Comparison of ENCODE assay signal across 8 mouse cellular contexts in the genomic region with DNA sequence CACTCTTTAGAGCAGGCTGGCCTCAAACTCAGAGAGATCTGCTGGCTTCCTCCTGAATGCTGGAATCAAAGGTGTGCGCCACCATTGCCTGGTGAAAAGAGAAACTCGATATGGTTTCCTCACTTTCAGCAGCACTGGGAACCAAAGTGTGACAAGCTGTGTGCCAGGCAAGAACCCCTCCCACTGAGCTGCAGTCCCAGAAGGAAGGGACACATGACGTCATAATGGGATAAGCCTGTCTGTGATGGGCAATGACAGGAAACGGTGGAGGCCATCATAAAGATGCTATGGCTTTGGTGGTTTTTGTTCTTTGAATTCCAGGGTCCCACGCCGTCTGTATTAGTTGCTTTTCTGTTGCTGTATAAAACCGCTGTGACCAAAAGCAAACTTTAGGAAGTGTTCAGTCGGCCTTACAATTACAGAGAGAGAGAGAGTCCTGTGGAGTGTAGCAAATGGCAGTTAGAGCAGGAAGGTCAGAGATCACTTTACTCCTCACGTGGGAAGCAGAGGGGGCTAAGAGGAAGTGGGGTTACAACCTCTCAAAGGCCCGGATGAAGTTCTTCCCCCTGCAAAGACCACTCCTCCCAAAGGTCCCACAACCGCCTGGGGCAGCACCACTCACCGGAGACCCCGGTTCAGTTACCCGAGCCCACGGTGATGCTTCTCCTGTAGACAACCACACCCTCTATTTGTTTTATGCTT. TPM values are rescaled to one million over a fixed set of nuclear protein-coding genes. Genes with fewer than 3 reads are reported as not detected.
DNase-seq lines count a peak whose midpoint lies in the region; ATAC-seq lines count a peak whose summit lies in the region.

No protein-coding gene starts in this region.

- H3K9ac ChIP-seq in kidney, embryonic 16.5 days (replicated peaks; ENCODE audit: low read length): no peak overlapping the region
- H3K9ac ChIP-seq in embryonic facial prominence, embryonic 12.5 days: no peak overlapping the region
- peak overlapping the region; percentile 4; the same call in 1 of the 2 replicates for H3K9ac ChIP-seq in liver, embryonic 12.5 days
- no peak overlapping the region for H3K9ac ChIP-seq in hindbrain, embryonic 14.5 days
- no peak overlapping the region for H3K9ac ChIP-seq in forebrain, embryonic 13.5 days

- peak overlapping the region; percentile 52 for H3K27ac ChIP-seq in kidney, embryonic 16.5 days (ENCODE audit: low read length)
- 0 out of 2 replicates have a peak overlapping the region, but pooled peaks have one; percentile 1 for H3K27ac ChIP-seq in embryonic facial prominence, embryonic 12.5 days
- peak overlapping the region; percentile 56 for H3K27ac ChIP-seq in liver, embryonic 12.5 days
- H3K27ac ChIP-seq in hindbrain, embryonic 14.5 days: no peak overlapping the region
- no peak overlapping the region for H3K27ac ChIP-seq in forebrain, embryonic 13.5 days
- H3K27ac ChIP-seq in hindbrain, embryonic 10.5 days: no peak overlapping the region

- H3K4me3 ChIP-seq in kidney, embryonic 16.5 days (ENCODE audit: low read length): no peak overlapping the region
- no peak overlapping the region for H3K4me3 ChIP-seq in embryonic facial prominence, embryonic 12.5 days
- no peak overlapping the region for H3K4me3 ChIP-seq in liver, embryonic 12.5 days
- H3K4me3 ChIP-seq in hindbrain, embryonic 14.5 days (replicated peaks; ENCODE audit: low read length): no peak overlapping the region
- no peak overlapping the region for H3K4me3 ChIP-seq in forebrain, embryonic 13.5 days
- no peak overlapping the region for H3K4me3 ChIP-seq in hindbrain, embryonic 10.5 days

- 25% methylated on average over 15 of the region's 15 CpGs for WGBS in kidney, embryonic 16.5 days
- 36% methylated on average over 15 of the region's 15 CpGs for WGBS in embryonic facial prominence, embryonic 12.5 days
- WGBS in liver, embryonic 12.5 days (ENCODE audit: insufficient replicate concordance): 18% methylated on average over 15 of the region's 15 CpGs
- WGBS in hindbrain, embryonic 14.5 days: 62% methylated on average over 15 of the region's 15 CpGs
- WGBS in forebrain, embryonic 13.5 days: 76% methylated on average over 15 of the region's 15 CpGs
- 58% methylated on average over 15 of the region's 15 CpGs for WGBS in hindbrain, embryonic 10.5 days

- H3K4me1 ChIP-seq in kidney, embryonic 16.5 days (ENCODE audit: insufficient read depth, low read length): peaks cover 9% of the 10 kb centered on the region
- no peaks in the 10 kb centered on the region for H3K4me1 ChIP-seq in embryonic facial prominence, embryonic 12.5 days
- H3K4me1 ChIP-seq in liver, embryonic 12.5 days: peaks cover 30% of the 10 kb centered on the region
- H3K4me1 ChIP-seq in hindbrain, embryonic 14.5 days (replicated peaks; ENCODE audit: control insufficient read depth, insufficient read depth, low read length): no peaks in the 10 kb centered on the region
- H3K4me1 ChIP-seq in forebrain, embryonic 13.5 days: no peaks in the 10 kb centered on the region
- H3K4me1 ChIP-seq in hindbrain, embryonic 10.5 days (replicated peaks): peaks cover 8% of the 10 kb centered on the region

- H3K36me3 ChIP-seq in kidney, embryonic 16.5 days (ENCODE audit: insufficient read depth, low read length): no peaks in the 10 kb centered on the region
- H3K36me3 ChIP-seq in embryonic facial prominence, embryonic 12.5 days: no peaks in the 10 kb centered on the region
- H3K36me3 ChIP-seq in liver, embryonic 12.5 days: no peaks in the 10 kb centered on the region
- H3K36me3 ChIP-seq in splenic B cell, adult 2 months (ENCODE audit: control insufficient read depth, insufficient read depth, low read length, poor library complexity, severe bottlenecking): no peaks in the 10 kb centered on the region
- H3K36me3 ChIP-seq in hindbrain, embryonic 14.5 days (replicated peaks; ENCODE audit: control insufficient read depth, insufficient read depth): no peaks in the 10 kb centered on the region
- H3K36me3 ChIP-seq in forebrain, embryonic 13.5 days (ENCODE audit: poor library complexity, severe bottlenecking): no peaks in the 10 kb centered on the region
- no peaks in the 10 kb centered on the region for H3K36me3 ChIP-seq in hindbrain, embryonic 10.5 days

- peak overlapping the region; percentile 36 for H3K4me2 ChIP-seq in kidney, embryonic 16.5 days (replicated peaks; ENCODE audit: low read depth, low read length)
- no peak overlapping the region for H3K4me2 ChIP-seq in embryonic facial prominence, embryonic 12.5 days (replicated peaks)
- H3K4me2 ChIP-seq in liver, embryonic 12.5 days: peak overlapping the region; percentile 40
- no peak overlapping the region for H3K4me2 ChIP-seq in hindbrain, embryonic 14.5 days (replicated peaks)
- no peak overlapping the region for H3K4me2 ChIP-seq in forebrain, embryonic 13.5 days

- DNase-seq in kidney, adult 18-20 months: no peak
- DNase-seq in splenic B cell, adult 2 months (ENCODE audit: low read depth, low spot score): peak; percentile 32
- DNase-seq in hindbrain, embryonic 14.5 days (ENCODE audit: low spot score): no peak
- no peak for DNase-seq in hindbrain, embryonic 10.5 days (ENCODE audit: low spot score)

- no peak for ATAC-seq in kidney, embryonic 16.5 days (ENCODE audit: low FRiP score, low TSS enrichment)
- no peak for ATAC-seq in embryonic facial prominence, embryonic 12.5 days (ENCODE audit: insufficient number of reproducible peaks, insufficient read depth, low FRiP score, low TSS enrichment)
- peak; percentile 44; the same call in 1 of the 2 replicates for ATAC-seq in liver, embryonic 12.5 days
- no peak for ATAC-seq in hindbrain, embryonic 14.5 days (ENCODE audit: low FRiP score)
- ATAC-seq in forebrain, embryonic 13.5 days: no peak

- H3K9me3 ChIP-seq in kidney, embryonic 16.5 days (ENCODE audit: low read length): no peaks in the 10 kb centered on the region
- H3K9me3 ChIP-seq in embryonic facial prominence, embryonic 12.5 days: no peaks in the 10 kb centered on the region
- no peaks in the 10 kb centered on the region for H3K9me3 ChIP-seq in liver, embryonic 12.5 days (replicated peaks)
- H3K9me3 ChIP-seq in hindbrain, embryonic 14.5 days (ENCODE audit: control insufficient read depth, low read length): no peaks in the 10 kb centered on the region
- H3K9me3 ChIP-seq in forebrain, embryonic 13.5 days (replicated peaks): no peaks in the 10 kb centered on the region
- no peaks in the 10 kb centered on the region for H3K9me3 ChIP-seq in hindbrain, embryonic 10.5 days

- H3K27me3 ChIP-seq in kidney, embryonic 16.5 days (ENCODE audit: insufficient read depth, low read length): no peaks in the 10 kb centered on the region
- H3K27me3 ChIP-seq in embryonic facial prominence, embryonic 12.5 days: no peaks in the 10 kb centered on the region
- H3K27me3 ChIP-seq in liver, embryonic 12.5 days (replicated peaks): no peaks in the 10 kb centered on the region
- H3K27me3 ChIP-seq in splenic B cell, adult 2 months (ENCODE audit: control insufficient read depth, insufficient read depth, low read length, poor library complexity, severe bottlenecking): no peaks in the 10 kb centered on the region
- H3K27me3 ChIP-seq in hindbrain, embryonic 14.5 days (ENCODE audit: control insufficient read depth, insufficient read depth, low read length): no peaks in the 10 kb centered on the region
- no peaks in the 10 kb centered on the region for H3K27me3 ChIP-seq in forebrain, embryonic 13.5 days
- no peaks in the 10 kb centered on the region for H3K27me3 ChIP-seq in hindbrain, embryonic 10.5 days (ENCODE audit: insufficient read depth, poor library complexity, severe bottlenecking)

RNA-seq across cellular contexts. Expression of a gene that starts 39.7 kb away (rescaled TPM):
- 2,436 and 2,511 TPM in 2 replicates for polyA plus RNA-seq in kidney, embryonic 16.5 days (2015; fragmentation: Nextera tagmentation; extraction: Ambion mirVana)
- 2,853 and 3,017 TPM in 2 replicates for polyA plus RNA-seq in embryonic facial prominence, embryonic 12.5 days (2016; fragmentation: Nextera tagmentation; extraction: Ambion mirVana)
- polyA plus RNA-seq in liver, embryonic 12.5 days (2016; fragmentation: Nextera tagmentation; extraction: Ambion mirVana): 971 and 1,001 TPM in 2 replicates
- polyA plus RNA-seq in hindbrain, embryonic 14.5 days (2014; fragmentation: Nextera tagmentation; extraction: Ambion mirVana): 1,104 and 1,147 TPM in 2 replicates
- polyA plus RNA-seq in forebrain, embryonic 13.5 days (2015; fragmentation: Nextera tagmentation; extraction: Ambion mirVana): 3,166 and 3,367 TPM in 2 replicates
- 3,014 and 3,091 TPM in 2 replicates for polyA plus RNA-seq in hindbrain, embryonic 10.5 days (2016; fragmentation: Nextera tagmentation; extraction: Ambion mirVana)

RNA-seq across cellular contexts. Expression of a gene that starts 41.1 kb away (rescaled TPM):
- 52.0 and 53.4 TPM in 2 replicates for polyA plus RNA-seq in kidney, embryonic 16.5 days (2015; fragmentation: Nextera tagmentation; extraction: Ambion mirVana)
- polyA plus RNA-seq in embryonic facial prominence, embryonic 12.5 days (2016; fragmentation: Nextera tagmentation; extraction: Ambion mirVana): 50.8 and 52.0 TPM in 2 replicates
- polyA plus RNA-seq in liver, embryonic 12.5 days (2016; fragmentation: Nextera tagmentation; extraction: Ambion mirVana): 60.9 and 63.1 TPM in 2 replicates
- polyA plus RNA-seq in hindbrain, embryonic 14.5 days (2014; fragmentation: Nextera tagmentation; extraction: Ambion mirVana): 25.3 and 25.7 TPM in 2 replicates
- polyA plus RNA-seq in forebrain, embryonic 13.5 days (2015; fragmentation: Nextera tagmentation; extraction: Ambion mirVana): 14.5 and 15.2 TPM in 2 replicates
- 35.6 and 38.9 TPM in 2 replicates for polyA plus RNA-seq in hindbrain, embryonic 10.5 days (2016; fragmentation: Nextera tagmentation; extraction: Ambion mirVana)

Comparison
In these comparisons a context has a peak if more than half of its experiments do, and no peak if none do; other contexts are left out.
1. H3K27ac ChIP-seq: peak in kidney, embryonic 16.5 days (single experiment), embryonic facial prominence, embryonic 12.5 days (single experiment) and liver, embryonic 12.5 days (single experiment); none in hindbrain, embryonic 14.5 days (single experiment), forebrain, embryonic 13.5 days (single experiment) and hindbrain, embryonic 10.5 days (single experiment).
2. H3K4me2 ChIP-seq: peak in kidney, embryonic 16.5 days (single experiment) and liver, embryonic 12.5 days (single experiment); none in embryonic facial prominence, embryonic 12.5 days (single experiment), hindbrain, embryonic 14.5 days (single experiment) and forebrain, embryonic 13.5 days (single experiment).